9 mouse cellular contexts compared by ENCODE assay signal in genomic region chr5:26903786-26904185, GRCm38 (mm10).
DNase-seq lines count a peak whose midpoint lies in the region; ATAC-seq lines count a peak whose summit lies in the region.
"Had no signal": no experiment of that assay in that cellular context is flagged by ENCODE, and none has a peak within 500 bp of the region (broad histone marks: within the 10 kb centered on the region; RNA-seq: fewer than 3 reads in every experiment).

No protein-coding gene starts in this region.

- no peak overlapping the region for H3K27ac ChIP-seq in heart, embryonic 11.5 days (ENCODE audit: low read depth, low read length)
- peak overlapping the region; percentile 81 for H3K27ac ChIP-seq in forebrain, embryonic 10.5 days
- H3K27ac ChIP-seq in midbrain, embryonic 14.5 days (replicated peaks; ENCODE audit: low read depth, low read length) = peak overlapping the region; percentile 76; the same call in 1 of the 2 replicates

- no peaks in the 10 kb centered on the region for H3K36me3 ChIP-seq in heart, embryonic 11.5 days (ENCODE audit: control insufficient read depth, insufficient read depth, low read length)
- H3K36me3 ChIP-seq in forebrain, embryonic 10.5 days (replicated peaks) = no peaks in the 10 kb centered on the region
- H3K36me3 ChIP-seq in midbrain, embryonic 14.5 days (ENCODE audit: control insufficient read depth, insufficient read depth, low read length) = no peaks in the 10 kb centered on the region

- no peaks in the 10 kb centered on the region for H3K9me3 ChIP-seq in heart, embryonic 11.5 days (replicated peaks; ENCODE audit: control insufficient read depth, low read length)
- no peaks in the 10 kb centered on the region for H3K9me3 ChIP-seq in forebrain, embryonic 10.5 days
- H3K9me3 ChIP-seq in midbrain, embryonic 14.5 days (ENCODE audit: control insufficient read depth, low read length) = no peaks in the 10 kb centered on the region

- peaks cover 12% of the 10 kb centered on the region for H3K27me3 ChIP-seq in heart, embryonic 11.5 days (ENCODE audit: control insufficient read depth, insufficient read depth, low read length)
- H3K27me3 ChIP-seq in forebrain, embryonic 10.5 days (ENCODE audit: poor library complexity, severe bottlenecking) = peaks cover 10% of the 10 kb centered on the region
- no peaks in the 10 kb centered on the region for H3K27me3 ChIP-seq in midbrain, embryonic 14.5 days (ENCODE audit: control insufficient read depth, insufficient read depth, low read length)
- H3K27me3 ChIP-seq: CH12.LX had no signal

- WGBS in heart, embryonic 11.5 days (ENCODE audit: insufficient replicate concordance) = 4% methylated on average over 9 of the region's 9 CpGs
- 3% methylated on average over 9 of the region's 9 CpGs for WGBS in forebrain, embryonic 10.5 days
- WGBS in midbrain, embryonic 14.5 days = 5% methylated on average over 9 of the region's 9 CpGs

- H3K4me1 ChIP-seq in heart, embryonic 11.5 days (ENCODE audit: control insufficient read depth, insufficient read depth, low read length) = peaks cover 8% of the 10 kb centered on the region; the same call in 1 of the 2 replicates
- H3K4me1 ChIP-seq in forebrain, embryonic 10.5 days = peaks cover 18% of the 10 kb centered on the region
- H3K4me1 ChIP-seq in midbrain, embryonic 14.5 days (ENCODE audit: control insufficient read depth, insufficient read depth, low read length) = peaks cover 10% of the 10 kb centered on the region; the same call in 1 of the 2 replicates

- DNase-seq in heart, postnatal 36 days = no peak
- peak; percentile 91 for DNase-seq in brain, adult 2 months (ENCODE audit: low read depth, low spot score)
- DNase-seq in forebrain, embryonic 10.5 days (ENCODE audit: extremely low spot score, low spot score) = peak; percentile 47
- DNase-seq in layer of hippocampus, adult 18-20 months (ENCODE audit: low spot score in 2 of 2) = peak; percentile 22 to 66
- DNase-seq in midbrain, embryonic 14.5 days = peak; percentile 67
- DNase-seq in urinary bladder, postnatal 10 days (ENCODE audit: low spot score) = no peak
- no peak for DNase-seq in urinary bladder, postnatal 25 days (ENCODE audit: low spot score)

- H3K9ac ChIP-seq in heart, embryonic 11.5 days (ENCODE audit: low read depth, low read length) = no peak overlapping the region
- H3K9ac ChIP-seq in midbrain, embryonic 14.5 days (replicated peaks; ENCODE audit: low read length) = no peak overlapping the region

- peak overlapping the region; percentile 72 for H3K4me2 ChIP-seq in heart, embryonic 11.5 days
- peak overlapping the region; percentile 71 for H3K4me2 ChIP-seq in midbrain, embryonic 14.5 days (ENCODE audit: low read length)

- H3K4me3 ChIP-seq in heart, embryonic 11.5 days (ENCODE audit: low read depth, low read length) = no peak overlapping the region
- H3K4me3 ChIP-seq in forebrain, embryonic 10.5 days = peak overlapping the region; percentile 51
- peak overlapping the region; percentile 48; the same call in 1 of the 2 replicates for H3K4me3 ChIP-seq in midbrain, embryonic 14.5 days (replicated peaks; ENCODE audit: low read depth, low read length)

- intact Hi-C loops in heart, postnatal 36 days (cut with DNase I) = no loop called here

- peak; percentile 12; the same call in 1 of the 2 replicates for ATAC-seq in heart, embryonic 11.5 days (replicated peaks; ENCODE audit: insufficient number of reproducible peaks, low FRiP score, low TSS enrichment)
- peak; percentile 11; the same call in 1 of the 2 replicates for ATAC-seq in midbrain, embryonic 14.5 days (ENCODE audit: low FRiP score, low TSS enrichment)

Comparison
In these comparisons a context has a peak if more than half of its experiments do, and no peak if none do; other contexts are left out.
1. DNase-seq: peak in brain, adult 2 months (single experiment), forebrain, embryonic 10.5 days (single experiment), layer of hippocampus, adult 18-20 months (2 of 2) and midbrain, embryonic 14.5 days (single experiment); none in heart, postnatal 36 days (0 of 2), urinary bladder, postnatal 10 days (single experiment) and urinary bladder, postnatal 25 days (single experiment).